Mouse (Mus musculus) heart, embryonic 11.5 days (tissue): ENCODE results near the gene Atp1b3. TPM values are rescaled to one million over a fixed set of nuclear protein-coding genes. Genes with fewer than 3 reads are reported as not detected.

Experiments
- ATAC-seq: fragments of 200-750 bp; cut with Nextera tagmentation; replicated peaks from 2 replicates; pipeline ENCODE4 v1.8.0; 2017; ENCODE audit warnings: moderate library complexity; ENCODE audit not compliant: insufficient number of reproducible peaks, low FRiP score, low TSS enrichment
- H3K27ac ChIP-seq: fragments of 300-500 bp; sonication (generic); 2 replicates; pipeline ENCODE4 v1.5.1; 2014; ENCODE audit warnings: mild to moderate bottlenecking, low read depth, low read length
- H3K27me3 ChIP-seq: fragments of 300-500 bp; sonication (generic); 2 replicates; pipeline ENCODE4 v1.6.1; 2014; ENCODE audit warnings: mild to moderate bottlenecking, low read length, mixed read lengths; ENCODE audit not compliant: control insufficient read depth, insufficient read depth
- H3K36me3 ChIP-seq: fragments of 300-500 bp; sonication (generic); 2 replicates; pipeline ENCODE4 v1.6.1; 2014; ENCODE audit warnings: mild to moderate bottlenecking, low read length, moderate library complexity, mixed read lengths; ENCODE audit not compliant: control insufficient read depth, insufficient read depth
- H3K4me1 ChIP-seq: fragments of 300-500 bp; sonication (generic); 2 replicates; pipeline ENCODE4 v1.6.1; 2014; ENCODE audit warnings: low read length; ENCODE audit not compliant: control insufficient read depth, insufficient read depth
- H3K4me2 ChIP-seq: fragments of 300-500 bp; sonication (generic); 2 replicates; pipeline ENCODE4 v1.6.1; 2014; ENCODE audit warnings: mild to moderate bottlenecking, moderate library complexity
- H3K4me3 ChIP-seq: fragments of 300-500 bp; sonication (generic); 2 replicates; pipeline ENCODE4 v1.5.1; 2014; ENCODE audit warnings: low read depth, low read length
- H3K9ac ChIP-seq: fragments of 300-500 bp; sonication (generic); 2 replicates; pipeline ENCODE4 v1.6.1; 2014; ENCODE audit warnings: mild to moderate bottlenecking, low read depth, low read length, moderate library complexity
- H3K9me3 ChIP-seq: fragments of 300-500 bp; sonication (generic); replicated peaks from 2 replicates; pipeline ENCODE4 v1.6.1; 2016; ENCODE audit warnings: low read length; ENCODE audit not compliant: control insufficient read depth
- WGBS: fragments of 180-500 bp; shearing (Covaris S2); extraction: QIAGEN DNeasy Blood & Tissue Kit; methylation state at CpG from one replicate; pipeline ENCODE4 v1.1.7; 2014; ENCODE audit not compliant: insufficient replicate concordance; 5-methylcytosine and 5-hydroxymethylcytosine counted together
- polyA plus RNA-seq: library from polyadenylated mRNA; unstranded; fragments of >200 nt; fragmentation: Nextera tagmentation; extraction: Ambion mirVana; gene quantifications from 2 replicates; pipeline ENCODE4 v1.2.1, GENCODE M21; 2014

Gene Atp1b3
- polyA plus RNA-seq, 1 experiment from 2014 or later = 149 TPM

GRCm38 (mm10) chr9:96393731-96394235 is 29.5 kb upstream of the Atp1b3 start:
- ATAC-seq = no peak
- Histone ChIP-seq H3K9me3 (no peaks in the 10 kb centered on the region), H3K36me3 (no peaks in the 10 kb centered on the region), H3K4me2 (no peak overlapping the region), H3K4me3 (no peak overlapping the region), H3K27me3 (no peaks in the 10 kb centered on the region), H3K4me1 (peaks cover 19% of the 10 kb centered on the region), H3K27ac (no peak overlapping the region), H3K9ac (no peak overlapping the region)
- WGBS = 73% methylated on average over 2 of the region's 2 CpGs

- H3K36me3 ChIP-seq = no peaks in the 10 kb centered on the region
- H3K4me2 ChIP-seq = no peak overlapping the region
- no peak overlapping the region for H3K4me3 ChIP-seq
- WGBS = 46% methylated on average over 5 of the region's 5 CpGs
- H3K9me3 ChIP-seq = no peaks in the 10 kb centered on the region
- ATAC-seq = 0 out of 2 replicates have a peak, but pooled peaks have one; percentile 53
- peak overlapping the region; percentile 36; the same call in 1 of the 2 replicates for H3K27ac ChIP-seq
- no peak overlapping the region for H3K9ac ChIP-seq
- H3K4me1 ChIP-seq = peaks cover 16% of the 10 kb centered on the region
- H3K27me3 ChIP-seq = no peaks in the 10 kb centered on the region
Observed at GRCm38 (mm10) chr9:96393112-96393511, 28.9 kb upstream of the Atp1b3 start.

GRCm38 (mm10) chr9:96391921-96392320 is 27.7 kb upstream of the Atp1b3 start:
- Histone ChIP-seq H3K4me1 (peaks cover 11% of the 10 kb centered on the region), H3K27ac (no peak overlapping the region), H3K4me2 (no peak overlapping the region), H3K9me3 (no peaks in the 10 kb centered on the region), H3K9ac (no peak overlapping the region), H3K4me3 (no peak overlapping the region), H3K27me3 (no peaks in the 10 kb centered on the region), H3K36me3 (no peaks in the 10 kb centered on the region)
- WGBS = 86% methylated on average over 1 of the region's 1 CpGs
- ATAC-seq = no peak

- no peaks in the 10 kb centered on the region for H3K36me3 ChIP-seq
- peaks cover 26% of the 10 kb centered on the region for H3K4me1 ChIP-seq
- WGBS = 42% methylated on average over 18 of the region's 18 CpGs
Observed at GRCm38 (mm10) chr9:96383714-96384487, 19.7 kb upstream of the Atp1b3 start.

GRCm38 (mm10) chr9:96382756-96383155 is 18.5 kb upstream of the Atp1b3 start:
- Histone ChIP-seq H3K9me3 (no peaks in the 10 kb centered on the region), H3K27me3 (no peaks in the 10 kb centered on the region), H3K4me1 (peaks cover 26% of the 10 kb centered on the region), H3K4me2 (no peak overlapping the region), H3K9ac (no peak overlapping the region), H3K27ac (no peak overlapping the region), H3K4me3 (no peak overlapping the region), H3K36me3 (no peaks in the 10 kb centered on the region)
- WGBS = 69% methylated on average over 4 of the region's 4 CpGs
- ATAC-seq = no peak

More at GRCm38 (mm10) chr9:96383714-96384487, 19.7 kb upstream of the Atp1b3 start:
- H3K9me3 ChIP-seq = no peaks in the 10 kb centered on the region
- H3K4me3 ChIP-seq = no peak overlapping the region
- H3K4me2 ChIP-seq = no peak overlapping the region
- no peak overlapping the region for H3K9ac ChIP-seq
- H3K27me3 ChIP-seq = no peaks in the 10 kb centered on the region
- no peak for ATAC-seq
- no peak overlapping the region for H3K27ac ChIP-seq

- Histone ChIP-seq H3K27me3 (no peaks in the 10 kb centered on the region), H3K9me3 (no peaks in the 10 kb centered on the region), H3K9ac (no peak overlapping the region; the same call in 1 of the 2 replicates), H3K4me1 (peaks cover 26% of the 10 kb centered on the region), H3K4me2 (peak overlapping the region; percentile 32), H3K4me3 (no peak overlapping the region), H3K36me3 (no peaks in the 10 kb centered on the region), H3K27ac (peak overlapping the region; percentile 76)
- ATAC-seq = 0 out of 2 replicates have a peak, but pooled peaks have one; percentile 49
- 29% methylated on average over 13 of the region's 13 CpGs for WGBS
Observed at GRCm38 (mm10) chr9:96381393-96381792, 17.2 kb upstream of the Atp1b3 start.

GRCm38 (mm10) chr9:96379551-96379950 is 15.3 kb upstream of the Atp1b3 start:
- Histone ChIP-seq H3K9me3 (no peaks in the 10 kb centered on the region), H3K4me3 (no peak overlapping the region), H3K36me3 (no peaks in the 10 kb centered on the region), H3K27me3 (no peaks in the 10 kb centered on the region), H3K4me1 (peaks cover 20% of the 10 kb centered on the region), H3K4me2 (no peak overlapping the region), H3K27ac (no peak overlapping the region), H3K9ac (no peak overlapping the region)
- 58% methylated on average over 7 of the region's 7 CpGs for WGBS
- ATAC-seq = no peak

- H3K4me3 ChIP-seq = no peak overlapping the region
- whole genome bisulfite sequencing = 49% methylated on average over 5 of the region's 5 CpGs
- H3K4me2 ChIP-seq = no peak overlapping the region
- H3K4me1 ChIP-seq = peaks cover 20% of the 10 kb centered on the region
- H3K9me3 ChIP-seq = no peaks in the 10 kb centered on the region
- ATAC-seq = no peak
- no peak overlapping the region for H3K9ac ChIP-seq
- H3K27ac ChIP-seq = no peak overlapping the region
- H3K36me3 ChIP-seq = no peaks in the 10 kb centered on the region
- H3K27me3 ChIP-seq = no peaks in the 10 kb centered on the region
Observed at GRCm38 (mm10) chr9:96378747-96379146, 14.5 kb upstream of the Atp1b3 start.
